Mouse (Mus musculus) mature B cell (primary cell): ENCODE data around the gene Gm5431.
"Not testable (repeated sequence)": the region's sequence is repeated elsewhere in the genome, so short reads cannot be mapped to it uniquely, and the experiment has no call there.

ENCODE experiments used
- in situ Hi-C: fragments of 300-500 bp; cut with MboI; formaldehyde crosslinking; loops from 2 replicates; pipeline ENCODE4 v1.14.3; 2019

Gene Gm5431

GRCm38 (mm10) chr11:48871201-48871772 is 30.7 kb downstream of the Gm5431 start, which contains the start of gene Irgm1:
TSS of gene Irgm1 (minus strand) at chr11:48871683.
- in situ Hi-C loops, result no loop called here

- in situ Hi-C loops, result no loop called here
Measured at GRCm38 (mm10) chr11:48870781-48871180, 31.2 kb downstream of the Gm5431 start.

GRCm38 (mm10) chr11:48869380-48870110 is 32.5 kb downstream of the Gm5431 start:
- in situ Hi-C loops, result no loop called here

GRCm38 (mm10) chr11:48866481-48866880 is 35.5 kb downstream of the Gm5431 start:
- in situ Hi-C loops, result no loop called here

- in situ Hi-C loops, result loop anchor here (5.0 kb wide), 1 partner anchor 233 kb away; no protein-coding TSS in a partner anchor
Measured at GRCm38 (mm10) chr11:48863808-48864207, 38.2 kb downstream of the Gm5431 start.

GRCm38 (mm10) chr11:48862784-48863319 is 39.2 kb downstream of the Gm5431 start:
- in situ Hi-C loops, result loop anchor here (5.0 kb wide), 1 partner anchor 234 kb away; no protein-coding TSS in a partner anchor

- in situ Hi-C loops, result loop anchor here (5.0 to 10.0 kb wide), 2 partner anchors 72 to 386 kb away; partner anchors contain the start of gene Mgat1
Measured at GRCm38 (mm10) chr11:48859014-48859413, 43.0 kb downstream of the Gm5431 start.

GRCm38 (mm10) chr11:48853474-48854180 is 48.4 kb downstream of the Gm5431 start:
- in situ Hi-C loops, result loop anchor here (10.0 kb wide), 1 partner anchor 391 kb away; the partner anchor contains the start of gene Mgat1

- in situ Hi-C loops, result loop anchor here (10.0 kb wide), 1 partner anchor 392 kb away; the partner anchor contains the start of gene Mgat1
Measured at GRCm38 (mm10) chr11:48852624-48853473, 49.2 kb downstream of the Gm5431 start.

- in situ Hi-C loops, result loop anchor here (10.0 kb wide), 1 partner anchor 393 kb away; the partner anchor contains the start of gene Mgat1
Measured at GRCm38 (mm10) chr11:48852190-48852589, 49.8 kb downstream of the Gm5431 start.

- in situ Hi-C loops, result loop anchor here (10.0 kb wide), 1 partner anchor 393 kb away; the partner anchor contains the start of gene Mgat1
Measured at GRCm38 (mm10) chr11:48851270-48851995, 50.6 kb downstream of the Gm5431 start.

- in situ Hi-C loops, result loop anchor here (10.0 kb wide), 1 partner anchor 395 kb away; the partner anchor contains the start of gene Mgat1
Measured at GRCm38 (mm10) chr11:48850240-48850639, 51.8 kb downstream of the Gm5431 start.

GRCm38 (mm10) chr11:48846881-48847280 is 55.1 kb downstream of the Gm5431 start:
- in situ Hi-C loops, result no loop called here

GRCm38 (mm10) chr11:48846362-48846761 is 55.7 kb downstream of the Gm5431 start:
- in situ Hi-C loops, result not testable (repeated sequence)

GRCm38 (mm10) chr11:48845244-48845815 is 56.7 kb downstream of the Gm5431 start:
- in situ Hi-C loops, result no loop called here

- in situ Hi-C loops, result no loop called here
Measured at GRCm38 (mm10) chr11:48844309-48844708, 57.7 kb downstream of the Gm5431 start.

- in situ Hi-C loops, result no loop called here
Measured at GRCm38 (mm10) chr11:48843202-48843601, 58.8 kb downstream of the Gm5431 start.

GRCm38 (mm10) chr11:48842378-48842792 is 59.6 kb downstream of the Gm5431 start:
- in situ Hi-C loops, result no loop called here

- in situ Hi-C loops, result no loop called here
Measured at GRCm38 (mm10) chr11:48841213-48841612, 60.8 kb downstream of the Gm5431 start.

GRCm38 (mm10) chr11:48840805-48841204 is 61.2 kb downstream of the Gm5431 start:
- in situ Hi-C loops, result no loop called here
